Mouse (Mus musculus) hindbrain, embryonic 14.5 days (tissue): ENCODE results near the gene Olfr150. TPM values are rescaled to one million over a fixed set of nuclear protein-coding genes. Genes with fewer than 3 reads are reported as not detected.
"Not testable (repeated sequence)": the region's sequence is repeated elsewhere in the genome, so short reads cannot be mapped to it uniquely, and the experiment has no call there.

Experiments used
- ATAC-seq: fragments of 200-750 bp; cut with Nextera tagmentation; 2 replicates; pipeline ENCODE4 v1.8.0; 2017; ENCODE audit warnings: moderate number of reproducible peaks, mild to moderate bottlenecking, moderate TSS enrichment, moderate library complexity; ENCODE audit not compliant: low FRiP score
- DNase-seq: peaks from one replicate; pipeline ENCODE4 v3.0.0-alpha.2; 2015; ENCODE audit warnings: low spot score
- H3K27ac ChIP-seq: fragments of 300-500 bp; sonication (generic); 2 replicates; pipeline ENCODE4 v1.5.1; 2014; ENCODE audit warnings: mild to moderate bottlenecking, moderate library complexity
- H3K27me3 ChIP-seq: fragments of 300-500 bp; sonication (generic); 2 replicates; pipeline ENCODE4 v1.6.1; 2014; ENCODE audit warnings: mild to moderate bottlenecking, low read length, mixed read lengths; ENCODE audit not compliant: control insufficient read depth, insufficient read depth
- H3K36me3 ChIP-seq: fragments of 300-500 bp; sonication (generic); replicated peaks from 2 replicates; pipeline ENCODE4 v1.6.1; 2014; ENCODE audit not compliant: control insufficient read depth, insufficient read depth
- H3K4me1 ChIP-seq: fragments of 300-500 bp; sonication (generic); replicated peaks from 2 replicates; pipeline ENCODE4 v1.6.1; 2014; ENCODE audit warnings: antibody characterized with exemption, low read length, mixed read lengths; ENCODE audit not compliant: control insufficient read depth, insufficient read depth
- H3K4me2 ChIP-seq: fragments of 300-500 bp; sonication (generic); replicated peaks from 2 replicates; pipeline ENCODE4 v1.6.1; 2014; ENCODE audit warnings: mild to moderate bottlenecking, moderate library complexity
- H3K4me3 ChIP-seq: fragments of 300-500 bp; sonication (generic); replicated peaks from 2 replicates; pipeline ENCODE4 v1.5.1; 2014; ENCODE audit warnings: mild to moderate bottlenecking, low read length
- H3K9ac ChIP-seq: fragments of 300-500 bp; sonication (generic); 2 replicates; pipeline ENCODE4 v1.6.1; 2014
- H3K9me3 ChIP-seq: fragments of 300-500 bp; sonication (generic); 2 replicates; pipeline ENCODE4 v1.6.1; 2016; ENCODE audit warnings: low read length; ENCODE audit not compliant: control insufficient read depth
- WGBS: fragments of 180-500 bp; shearing (Covaris S2); extraction: QIAGEN DNeasy Blood & Tissue Kit; methylation state at CpG from one replicate; pipeline ENCODE4 v1.1.7; 2014; 5-methylcytosine and 5-hydroxymethylcytosine counted together
- polyA plus RNA-seq: library from polyadenylated mRNA; unstranded; fragments of >200 nt; fragmentation: Nextera tagmentation; extraction: Ambion mirVana; gene quantifications from 2 replicates; pipeline ENCODE4 v1.2.1, GENCODE M21; 2014

Gene Olfr150
- not detected in 2 replicates for polyA plus RNA-seq

- Histone ChIP-seq H3K36me3 (no peaks in the 10 kb centered on the region), H3K9me3 (no peaks in the 10 kb centered on the region), H3K4me3 (no peak within 1 kb of the TSS), H3K4me2 (no peak within 1 kb of the TSS), H3K4me1 (no peaks in the 10 kb centered on the region), H3K27me3 (no peaks in the 10 kb centered on the region), H3K27ac (no peak within 1 kb of the TSS), H3K9ac (no peak within 1 kb of the TSS)
- DNase-seq (no peak), ATAC-seq (no peak)
Observed at GRCm38 (mm10) chr9:39730678-39731077, at the start of gene Olfr150. Gene Olfr150, plus strand, starts transcription at chr9:39730978.

- not testable (repeated sequence) for H3K36me3 ChIP-seq, DNase-seq, ATAC-seq, H3K9me3 ChIP-seq, H3K4me1 ChIP-seq, H3K9ac ChIP-seq, H3K27me3 ChIP-seq, H3K4me2 ChIP-seq, H3K27ac ChIP-seq, H3K4me3 ChIP-seq
- 84% methylated on average over 7 of the region's 8 CpGs for WGBS
Observed at GRCm38 (mm10) chr9:39701123-39701522, 29.7 kb upstream of the Olfr150 start.

- H3K4me2 ChIP-seq = no peak within 1 kb of the TSS
Observed at GRCm38 (mm10) chr9:39707017-39707416, 23.8 kb upstream of the Olfr150 start, which contains the start of gene Olfr149. Gene Olfr149, minus strand, starts transcription at chr9:39707117.

GRCm38 (mm10) chr9:39708958-39709357 is 21.8 kb upstream of the Olfr150 start:
- ATAC-seq (no peak), DNase-seq (no peak)
- Histone ChIP-seq H3K36me3 (no peaks in the 10 kb centered on the region), H3K9me3 (no peaks in the 10 kb centered on the region), H3K27ac (no peak overlapping the region), H3K9ac (no peak overlapping the region), H3K4me2 (no peak overlapping the region), H3K27me3 (no peaks in the 10 kb centered on the region), H3K4me3 (no peak overlapping the region), H3K4me1 (no peaks in the 10 kb centered on the region)
- WGBS = 78% methylated on average over 3 of the region's 3 CpGs

More at GRCm38 (mm10) chr9:39707017-39707416, 23.8 kb upstream of the Olfr150 start, which contains the start of gene Olfr149:
- no peaks in the 10 kb centered on the region for H3K36me3 ChIP-seq
- no peak within 1 kb of the TSS for H3K9ac ChIP-seq
- no peak for DNase-seq
- H3K4me1 ChIP-seq = no peaks in the 10 kb centered on the region
- no peaks in the 10 kb centered on the region for H3K9me3 ChIP-seq
- H3K27ac ChIP-seq = no peak within 1 kb of the TSS
- ATAC-seq = no peak
- no peak within 1 kb of the TSS for H3K4me3 ChIP-seq
- H3K27me3 ChIP-seq = no peaks in the 10 kb centered on the region

GRCm38 (mm10) chr9:39711053-39711452 is 19.7 kb upstream of the Olfr150 start, which contains the start of gene Olfr965:
Gene Olfr965, plus strand, starts transcription at chr9:39711353.
- H3K27me3 ChIP-seq = no peaks in the 10 kb centered on the region
- no peak within 1 kb of the TSS for H3K4me2 ChIP-seq
- H3K4me3 ChIP-seq = no peak within 1 kb of the TSS
- no peak for DNase-seq
- no peak within 1 kb of the TSS for H3K9ac ChIP-seq
- ATAC-seq = no peak
- no peaks in the 10 kb centered on the region for H3K4me1 ChIP-seq
- no peaks in the 10 kb centered on the region for H3K36me3 ChIP-seq
- no peaks in the 10 kb centered on the region for H3K9me3 ChIP-seq
- no peak within 1 kb of the TSS for H3K27ac ChIP-seq

GRCm38 (mm10) chr9:39740741-39741140 is 10.0 kb downstream of the Olfr150 start:
- Histone ChIP-seq H3K4me1 (no peaks in the 10 kb centered on the region), H3K9me3 (no peaks in the 10 kb centered on the region), H3K4me3 (no peak overlapping the region), H3K36me3 (no peaks in the 10 kb centered on the region), H3K9ac (no peak overlapping the region), H3K27ac (no peak overlapping the region), H3K4me2 (no peak overlapping the region), H3K27me3 (no peaks in the 10 kb centered on the region)
- DNase-seq = no peak
- WGBS = 92% methylated on average over 1 of the region's 1 CpGs
- no peak for ATAC-seq

GRCm38 (mm10) chr9:39745949-39746348 is 15.2 kb downstream of the Olfr150 start, which contains the start of gene Olfr967:
Gene Olfr967, plus strand, starts transcription at chr9:39746249.
- Histone ChIP-seq H3K4me3 (no peak within 1 kb of the TSS), H3K9ac (no peak within 1 kb of the TSS), H3K4me1 (no peaks in the 10 kb centered on the region), H3K9me3 (no peaks in the 10 kb centered on the region), H3K27me3 (no peaks in the 10 kb centered on the region), H3K36me3 (no peaks in the 10 kb centered on the region), H3K4me2 (no peak within 1 kb of the TSS), H3K27ac (no peak within 1 kb of the TSS)
- DNase-seq = no peak
- no peak for ATAC-seq

GRCm38 (mm10) chr9:39746428-39746827 is 15.7 kb downstream of the Olfr150 start:
- Histone ChIP-seq H3K4me3 (no peak overlapping the region), H3K4me2 (no peak overlapping the region), H3K27ac (no peak overlapping the region), H3K27me3 (no peaks in the 10 kb centered on the region), H3K4me1 (no peaks in the 10 kb centered on the region), H3K36me3 (no peaks in the 10 kb centered on the region), H3K9me3 (no peaks in the 10 kb centered on the region), H3K9ac (no peak overlapping the region)
- 80% methylated on average over 1 of the region's 1 CpGs for WGBS
- no peak for DNase-seq
- no peak for ATAC-seq

GRCm38 (mm10) chr9:39783153-39783552 is 52.4 kb downstream of the Olfr150 start, which contains the start of gene Olfr968:
Gene Olfr968, minus strand, starts transcription at chr9:39783253.
- DNase-seq = no peak
- no peak within 1 kb of the TSS for H3K4me2 ChIP-seq
- no peak within 1 kb of the TSS for H3K27ac ChIP-seq
- no peaks in the 10 kb centered on the region for H3K9me3 ChIP-seq
- WGBS = 87% methylated on average over 1 of the region's 1 CpGs
- no peak within 1 kb of the TSS for H3K9ac ChIP-seq
- H3K4me3 ChIP-seq = no peak within 1 kb of the TSS
- H3K36me3 ChIP-seq = no peaks in the 10 kb centered on the region
- no peaks in the 10 kb centered on the region for H3K4me1 ChIP-seq
- H3K27me3 ChIP-seq = no peaks in the 10 kb centered on the region
- no peak for ATAC-seq
